Mouse (Mus musculus) testis, adult 2 months (tissue): ENCODE measurements around the gene 1600014C23Rik.

Experiments
- CTCF ChIP-seq: fragments of 200-500 bp; IDR thresholded peaks from 2 replicates; pipeline ENCODE4 v1.5.1; 2012; ENCODE audit warnings: low read depth, mild to moderate bottlenecking, inconsistent platforms, low read length, moderate library complexity; ENCODE audit not compliant: control insufficient read depth, insufficient read depth, insufficient replicate concordance
- POLR2A ChIP-seq: fragments of 200-500 bp; IDR thresholded peaks from 2 replicates; pipeline ENCODE4 v1.6.1; 2012; ENCODE audit warnings: low read depth, mild to moderate bottlenecking, inconsistent platforms, low read length, moderate library complexity; ENCODE audit not compliant: control insufficient read depth

- TF ChIP-seq POLR2A (no peak), CTCF (no peak)
Measured at GRCm38 (mm10) chr17:45734333-45734732, 689 bp upstream of the 1600014C23Rik start.
